Mouse (Mus musculus) midbrain, embryonic 13.5 days (tissue): ENCODE data around the gene Txlng. TPM values are rescaled to one million over a fixed set of nuclear protein-coding genes. Genes with fewer than 3 reads are reported as not detected.
"Not testable (repeated sequence)": the region's sequence is repeated elsewhere in the genome, so short reads cannot be mapped to it uniquely, and the experiment has no call there.

Experiments used
- ATAC-seq: fragments of 200-750 bp; cut with Nextera tagmentation; 2 replicates; pipeline ENCODE4 v1.8.0; 2017; ENCODE audit warnings: mild to moderate bottlenecking, moderate TSS enrichment, moderate library complexity
- H3K27ac ChIP-seq: fragments of 300-500 bp; sonication (generic); 2 replicates; pipeline ENCODE4 v1.5.1; 2015; ENCODE audit warnings: inconsistent platforms, mild to moderate bottlenecking, moderate library complexity
- H3K27me3 ChIP-seq: fragments of 300-500 bp; sonication (generic); 2 replicates; pipeline ENCODE4 v1.6.1; 2015; ENCODE audit warnings: mild to moderate bottlenecking, inconsistent platforms
- H3K36me3 ChIP-seq: fragments of 300-500 bp; sonication (generic); 2 replicates; pipeline ENCODE4 v1.6.1; 2015; ENCODE audit warnings: mild to moderate bottlenecking, inconsistent platforms
- H3K4me1 ChIP-seq: fragments of 300-500 bp; sonication (generic); replicated peaks from 2 replicates; pipeline ENCODE4 v1.6.1; 2015; ENCODE audit warnings: inconsistent platforms
- H3K4me2 ChIP-seq: fragments of 300-500 bp; sonication (generic); replicated peaks from 2 replicates; pipeline ENCODE4 v1.6.1; 2015; ENCODE audit warnings: moderate library complexity, mild to moderate bottlenecking, inconsistent platforms
- H3K4me3 ChIP-seq: fragments of 300-500 bp; sonication (generic); replicated peaks from 2 replicates; pipeline ENCODE4 v1.5.1; 2015; ENCODE audit warnings: mild to moderate bottlenecking, inconsistent platforms
- H3K9ac ChIP-seq: fragments of 300-500 bp; sonication (generic); replicated peaks from 2 replicates; pipeline ENCODE4 v1.6.1; 2015; ENCODE audit warnings: mild to moderate bottlenecking, inconsistent platforms
- H3K9me3 ChIP-seq: fragments of 300-500 bp; sonication (generic); 2 replicates; pipeline ENCODE4 v1.6.1; 2016; ENCODE audit warnings: mild to moderate bottlenecking, inconsistent platforms
- WGBS: fragments of 180-500 bp; shearing (Covaris S2); methylation state at CpG from one replicate; pipeline ENCODE4 v1.1.7; 2015; 5-methylcytosine and 5-hydroxymethylcytosine counted together
- polyA plus RNA-seq: library from polyadenylated mRNA; unstranded; fragments of >200 nt; fragmentation: Nextera tagmentation; extraction: Ambion mirVana; gene quantifications from 2 replicates; pipeline ENCODE4 v1.2.1, GENCODE M21; 2015

Txlng gene
- polyA plus RNA-seq = 15.2 and 15.9 TPM in 2 replicates

GRCm38 (mm10) chrX:162829203-162829708 is at the start of gene Txlng:
Gene Txlng (minus strand): TSS chrX:162829454.
- H3K9ac ChIP-seq = peak within 1 kb of the TSS; percentile 78
- 22% methylated on average over 37 of the region's 37 CpGs for WGBS
- no peaks in the 10 kb centered on the region for H3K9me3 ChIP-seq
- peak within 1 kb of the TSS; percentile 56 for H3K4me3 ChIP-seq
- ATAC-seq = peak; percentile 100
- H3K27ac ChIP-seq = peak within 1 kb of the TSS; percentile 32; the same call in 1 of the 2 replicates
- H3K4me2 ChIP-seq = peak within 1 kb of the TSS; percentile 84
- H3K36me3 ChIP-seq = no peaks in the 10 kb centered on the region
- no peaks in the 10 kb centered on the region; the same call in 1 of the 2 replicates for H3K27me3 ChIP-seq
- H3K4me1 ChIP-seq = no peaks in the 10 kb centered on the region

- Histone ChIP-seq H3K9ac (no peak overlapping the region), H3K4me1 (no peaks in the 10 kb centered on the region), H3K9me3 (no peaks in the 10 kb centered on the region), H3K27ac (no peak overlapping the region), H3K4me3 (no peak overlapping the region), H3K4me2 (no peak overlapping the region), H3K27me3 (no peaks in the 10 kb centered on the region), H3K36me3 (peaks cover 29% of the 10 kb centered on the region)
- ATAC-seq = no peak
- WGBS = 80% methylated on average over 3 of the region's 3 CpGs
These were observed 49.0 kb upstream of the Txlng start for GRCm38 (mm10) chrX:162878236-162878635.

DNA sequence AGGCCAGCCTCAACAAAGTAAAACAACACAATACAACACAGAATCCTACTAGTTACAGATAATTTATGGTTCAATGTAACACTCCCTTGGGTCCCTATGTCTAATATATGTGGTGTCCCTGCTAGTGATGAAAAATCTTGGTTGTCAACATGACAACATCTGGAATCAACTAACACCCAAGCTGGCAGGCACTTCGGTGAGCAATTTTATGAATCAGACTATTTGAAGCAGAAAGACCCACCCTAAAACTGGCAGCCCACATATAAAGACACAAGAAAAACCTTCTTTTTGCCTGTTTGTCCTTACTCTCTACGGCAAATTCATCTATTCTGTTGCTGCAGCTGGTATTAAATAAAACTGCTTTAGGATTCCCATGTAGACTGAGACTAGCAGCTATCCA is 44.5 kb upstream of the Txlng start:
- H3K9ac ChIP-seq = no peak overlapping the region
- H3K4me1 ChIP-seq = no peaks in the 10 kb centered on the region
- no peak overlapping the region for H3K4me2 ChIP-seq
- ATAC-seq = no peak
- H3K27ac ChIP-seq = no peak overlapping the region
- no peak overlapping the region for H3K4me3 ChIP-seq
- peaks cover 20% of the 10 kb centered on the region for H3K36me3 ChIP-seq
- no peaks in the 10 kb centered on the region for H3K9me3 ChIP-seq
- WGBS = 93% methylated on average over 2 of the region's 2 CpGs
- H3K27me3 ChIP-seq = no peaks in the 10 kb centered on the region

GRCm38 (mm10) chrX:162871734-162872517 is 42.7 kb upstream of the Txlng start:
- no peak overlapping the region for H3K27ac ChIP-seq
- no peak for ATAC-seq
- H3K4me1 ChIP-seq = no peaks in the 10 kb centered on the region
- H3K4me3 ChIP-seq = no peak overlapping the region
- H3K4me2 ChIP-seq = no peak overlapping the region
- H3K27me3 ChIP-seq = no peaks in the 10 kb centered on the region
- no peaks in the 10 kb centered on the region for H3K9me3 ChIP-seq
- no peak overlapping the region for H3K9ac ChIP-seq
- peaks cover 15% of the 10 kb centered on the region for H3K36me3 ChIP-seq
- 46% methylated on average over 4 of the region's 4 CpGs for WGBS

GRCm38 (mm10) chrX:162868294-162868965 is 39.2 kb upstream of the Txlng start:
- Histone ChIP-seq H3K4me3 (no peak overlapping the region), H3K27me3 (no peaks in the 10 kb centered on the region), H3K9me3 (no peaks in the 10 kb centered on the region), H3K4me1 (no peaks in the 10 kb centered on the region), H3K9ac (no peak overlapping the region), H3K4me2 (no peak overlapping the region), H3K36me3 (peaks cover 14% of the 10 kb centered on the region), H3K27ac (no peak overlapping the region)
- no peak for ATAC-seq
- WGBS = 81% methylated on average over 3 of the region's 3 CpGs

- 83% methylated on average over 1 of the region's 1 CpGs for WGBS
- ATAC-seq = no peak
These were observed 19.4 kb upstream of the Txlng start for GRCm38 (mm10) chrX:162848682-162849081.

GRCm38 (mm10) chrX:162845531-162845930 is 16.3 kb upstream of the Txlng start:
- no peak for ATAC-seq
- Histone ChIP-seq H3K27ac (no peak overlapping the region), H3K9me3 (no peaks in the 10 kb centered on the region), H3K27me3 (no peaks in the 10 kb centered on the region), H3K4me1 (no peaks in the 10 kb centered on the region), H3K4me3 (no peak overlapping the region), H3K9ac (no peak overlapping the region), H3K4me2 (no peak overlapping the region), H3K36me3 (no peaks in the 10 kb centered on the region)
- 88% methylated on average over 3 of the region's 3 CpGs for WGBS

More at GRCm38 (mm10) chrX:162848682-162849081, 19.4 kb upstream of the Txlng start:
- no peak overlapping the region for H3K4me3 ChIP-seq
- no peaks in the 10 kb centered on the region for H3K27me3 ChIP-seq
- no peak overlapping the region for H3K27ac ChIP-seq
- H3K9ac ChIP-seq = no peak overlapping the region
- H3K4me2 ChIP-seq = no peak overlapping the region
- no peaks in the 10 kb centered on the region for H3K4me1 ChIP-seq
- H3K9me3 ChIP-seq = no peaks in the 10 kb centered on the region
- H3K36me3 ChIP-seq = no peaks in the 10 kb centered on the region

GRCm38 (mm10) chrX:162844447-162845100 is 15.3 kb upstream of the Txlng start:
- Histone ChIP-seq H3K4me3 (no peak overlapping the region), H3K9ac (no peak overlapping the region), H3K27ac (no peak overlapping the region), H3K27me3 (no peaks in the 10 kb centered on the region), H3K4me1 (no peaks in the 10 kb centered on the region), H3K9me3 (no peaks in the 10 kb centered on the region), H3K36me3 (no peaks in the 10 kb centered on the region), H3K4me2 (no peak overlapping the region)
- no peak for ATAC-seq
- 71% methylated on average over 8 of the region's 8 CpGs for WGBS

- Histone ChIP-seq H3K9me3 (no peaks in the 10 kb centered on the region), H3K36me3 (no peaks in the 10 kb centered on the region), H3K9ac (no peak overlapping the region), H3K27me3 (peaks cover 4% of the 10 kb centered on the region; the same call in 1 of the 2 replicates), H3K4me3 (no peak overlapping the region), H3K4me2 (no peak overlapping the region), H3K27ac (peak overlapping the region; percentile 47; the same call in 1 of the 2 replicates), H3K4me1 (no peaks in the 10 kb centered on the region)
- 29% methylated on average over 3 of the region's 3 CpGs for whole genome bisulfite sequencing
- ATAC-seq = no peak
These were observed 2.8 kb upstream of the Txlng start for GRCm38 (mm10) chrX:162832101-162832500.

DNA sequence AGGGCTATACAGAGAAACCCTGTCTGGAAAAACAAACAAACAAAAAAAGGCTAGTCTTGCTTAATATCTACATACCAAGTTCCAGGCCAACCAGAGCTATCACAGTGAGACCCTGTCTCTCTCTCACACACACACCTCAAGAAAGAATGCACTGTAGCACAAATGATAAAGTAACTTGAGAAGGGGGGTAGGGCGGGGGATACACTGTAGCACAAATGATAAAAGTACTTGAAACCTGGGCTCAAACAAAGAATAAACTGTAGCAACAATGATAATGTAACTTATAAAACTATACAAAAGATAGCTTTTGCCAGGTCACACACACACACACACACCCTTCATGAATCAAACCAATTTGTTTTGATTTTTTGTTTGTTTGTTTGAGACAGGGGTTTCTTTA is 2.3 kb upstream of the Txlng start:
- Histone ChIP-seq H3K9ac (no peak overlapping the region), H3K9me3 (no peaks in the 10 kb centered on the region), H3K4me1 (no peaks in the 10 kb centered on the region), H3K27ac (no peak overlapping the region), H3K4me3 (no peak overlapping the region), H3K4me2 (no peak overlapping the region), H3K27me3 (peaks cover 4% of the 10 kb centered on the region; the same call in 1 of the 2 replicates), H3K36me3 (no peaks in the 10 kb centered on the region)
- ATAC-seq = no peak
- WGBS = 65% methylated on average over 1 of the region's 1 CpGs

- Histone ChIP-seq H3K4me2 (no peak overlapping the region), H3K9me3 (no peaks in the 10 kb centered on the region), H3K27me3 (peaks cover 4% of the 10 kb centered on the region; the same call in 1 of the 2 replicates), H3K4me1 (no peaks in the 10 kb centered on the region), H3K36me3 (no peaks in the 10 kb centered on the region), H3K9ac (no peak overlapping the region), H3K4me3 (no peak overlapping the region), H3K27ac (no peak overlapping the region)
- whole genome bisulfite sequencing = 27% methylated on average over 1 of the region's 1 CpGs
- no peak for ATAC-seq
These were observed 1.8 kb upstream of the Txlng start for GRCm38 (mm10) chrX:162831036-162831435.

DNA sequence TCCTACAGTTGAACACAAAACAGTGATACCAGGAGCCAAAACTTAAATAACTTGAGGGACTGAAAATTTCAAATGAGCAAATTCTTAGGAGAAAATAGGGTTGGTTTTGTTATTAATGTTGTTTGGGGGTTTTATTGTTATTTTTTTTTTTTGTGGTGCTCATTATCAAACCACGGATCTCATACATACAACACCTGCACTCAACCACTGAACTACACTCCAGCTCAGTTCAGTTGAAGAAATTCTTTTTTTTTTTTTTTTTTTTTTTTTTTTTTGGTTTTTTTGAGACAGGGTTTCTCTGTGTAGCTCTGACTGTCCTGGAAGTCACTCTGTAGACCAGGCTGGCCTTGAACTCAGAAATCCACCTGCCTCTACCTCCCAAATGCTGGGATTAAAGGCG is 1.1 kb upstream of the Txlng start:
- not testable (repeated sequence) for H3K4me1 ChIP-seq, H3K9me3 ChIP-seq, ATAC-seq, H3K36me3 ChIP-seq, H3K27ac ChIP-seq, H3K27me3 ChIP-seq, H3K4me2 ChIP-seq, H3K9ac ChIP-seq, H3K4me3 ChIP-seq
- 50% methylated on average over 2 of the region's 2 CpGs for WGBS
